Mouse (Mus musculus) cerebellum, postnatal 14 days (tissue): Measurements from ENCODE around the gene Tbc1d10a.
A peak's percentile ranks its signal among the peaks of the same experiment; 100 is the strongest.

Experiments used
- DNase-seq, 2 experiments: peaks; one replicate each; pipeline ENCODE4 v3.0.0; 2021; ENCODE audit warnings: mixed read lengths in 2 of 2

Tbc1d10a gene

GRCm38 (mm10) chr11:4217914-4218629 lies 31.5 kb downstream of the Tbc1d10a start, which contains the start of gene Castor1:
Gene Castor1 (plus strand): TSS chr11:4218225.
- peak; percentile 56 to 59 for DNase-seq

DNA sequence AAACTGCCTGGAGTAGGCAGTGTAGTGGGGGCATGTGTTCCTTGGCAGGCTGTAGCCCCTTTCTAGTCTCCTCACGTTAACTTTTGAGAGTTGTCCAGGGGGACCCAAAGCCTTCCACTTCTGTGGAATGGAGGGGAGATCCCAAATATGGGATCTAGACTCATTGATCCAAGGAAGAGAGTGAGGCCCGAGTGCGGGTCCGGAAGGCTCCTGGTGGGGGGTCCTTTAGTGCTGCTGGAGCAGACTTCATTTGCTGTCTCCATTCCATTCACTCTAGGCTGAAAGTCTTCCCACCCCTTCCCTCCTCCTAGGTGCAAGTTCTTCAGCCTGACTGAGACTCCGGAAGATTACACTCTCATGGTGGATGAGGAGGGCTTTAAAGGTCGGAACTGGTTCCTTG lies 32.0 kb downstream of the Tbc1d10a start:
- DNase-seq: peak; percentile 19 to 28

DNA sequence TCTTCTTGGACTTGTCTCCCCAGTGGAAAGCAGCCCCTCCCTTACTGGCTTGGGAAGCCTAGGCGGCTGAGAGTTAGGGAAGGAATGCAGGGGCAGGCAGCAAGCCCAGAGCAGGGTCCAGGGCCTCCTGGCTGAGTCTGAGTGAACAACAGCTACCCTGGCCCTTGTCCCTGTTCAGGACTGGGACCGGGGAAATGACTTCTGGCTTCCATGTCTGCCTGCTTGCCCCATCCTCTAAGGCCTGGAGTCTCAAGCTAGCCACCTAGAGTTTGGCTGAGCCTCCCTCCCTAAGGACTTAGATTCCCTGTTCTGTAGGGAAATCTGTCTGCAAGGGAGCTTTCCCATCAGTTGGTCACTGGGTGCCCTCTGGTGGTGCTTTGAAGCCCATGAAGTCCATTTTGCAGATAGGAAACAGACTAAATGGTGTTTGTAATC lies 32.7 kb downstream of the Tbc1d10a start:
- DNase-seq: peak; percentile 79 to 81

- peak in 1 of 2 experiments; percentile 19 for DNase-seq
Observed at GRCm38 (mm10) chr11:4219908-4220307, 33.3 kb downstream of the Tbc1d10a start.

- DNase-seq: peak; percentile 91 to 94
Observed at GRCm38 (mm10) chr11:4220443-4221400, 34.1 kb downstream of the Tbc1d10a start.

- no peak for DNase-seq
Observed at GRCm38 (mm10) chr11:4222046-4222950, 35.7 kb downstream of the Tbc1d10a start.

DNA sequence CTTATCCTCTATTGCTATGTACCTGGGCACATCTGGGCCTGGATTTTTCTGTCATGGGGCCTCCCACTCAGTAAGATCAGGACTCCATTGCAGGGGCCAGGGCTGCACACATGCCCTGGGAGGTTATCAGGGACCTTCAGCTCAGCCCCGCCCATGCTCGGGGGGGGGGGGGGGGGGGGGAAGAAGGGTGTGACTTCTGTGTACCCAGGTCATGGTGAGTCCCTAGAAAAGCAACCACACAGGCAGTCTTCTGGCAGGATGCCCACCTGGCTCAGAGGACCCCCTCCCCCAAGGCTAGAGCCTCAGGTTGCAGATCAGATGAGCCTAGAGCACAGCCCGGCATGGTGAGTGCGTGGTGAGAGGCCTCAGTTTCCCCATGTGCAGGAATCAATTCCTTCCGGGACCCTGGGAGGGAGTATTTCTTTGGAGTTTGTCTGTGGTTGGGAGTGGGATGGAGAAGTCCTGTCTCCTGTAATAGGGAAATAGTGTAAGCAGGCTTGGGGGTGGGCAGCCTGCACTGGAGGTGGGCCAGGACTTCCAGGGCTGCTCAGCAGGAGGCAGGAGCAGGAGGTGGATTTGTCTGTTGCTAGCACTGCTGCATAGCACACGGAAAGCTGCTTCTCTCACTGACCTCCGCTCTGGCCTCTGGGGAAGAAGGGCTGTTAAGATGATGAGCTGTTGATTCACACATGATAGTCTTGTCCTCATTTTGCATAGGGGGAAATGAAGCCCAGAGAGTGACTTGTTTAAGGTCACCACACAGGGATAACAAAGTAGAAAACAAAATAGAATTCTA lies 37.0 kb downstream of the Tbc1d10a start:
- peak; percentile 20 to 35 for DNase-seq

GRCm38 (mm10) chr11:4224223-4224622 lies 37.6 kb downstream of the Tbc1d10a start:
- DNase-seq: no peak

- DNase-seq: no peak
Observed at GRCm38 (mm10) chr11:4226569-4227325, 40.2 kb downstream of the Tbc1d10a start.

DNA sequence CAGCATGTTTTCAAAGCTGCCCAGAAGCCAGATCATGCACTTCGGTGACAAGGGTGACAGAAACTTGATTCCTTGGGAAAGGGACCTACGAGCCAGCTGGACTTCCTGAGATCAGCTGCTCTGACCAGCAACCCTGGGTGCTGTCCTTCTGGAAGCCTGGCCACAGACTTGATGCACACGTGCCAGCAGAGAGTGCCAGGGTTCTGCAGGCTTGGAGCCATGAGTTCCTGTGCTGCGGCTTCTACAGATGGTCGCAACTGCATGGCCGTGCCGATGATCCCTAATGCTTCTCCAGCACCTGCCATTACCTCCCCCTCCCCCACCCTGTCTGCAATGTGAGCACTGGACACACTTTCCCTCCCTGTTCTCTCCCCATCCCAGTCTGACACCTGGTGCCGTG lies 41.9 kb downstream of the Tbc1d10a start:
- DNase-seq: peak; percentile 94 to 95

- DNase-seq: no peak
Observed at GRCm38 (mm10) chr11:4229841-4230240, 43.3 kb downstream of the Tbc1d10a start.

- no peak for DNase-seq
Observed at GRCm38 (mm10) chr11:4231435-4231834, 44.8 kb downstream of the Tbc1d10a start.

- no peak for DNase-seq
Observed at GRCm38 (mm10) chr11:4232644-4233043, 46.1 kb downstream of the Tbc1d10a start.

DNA sequence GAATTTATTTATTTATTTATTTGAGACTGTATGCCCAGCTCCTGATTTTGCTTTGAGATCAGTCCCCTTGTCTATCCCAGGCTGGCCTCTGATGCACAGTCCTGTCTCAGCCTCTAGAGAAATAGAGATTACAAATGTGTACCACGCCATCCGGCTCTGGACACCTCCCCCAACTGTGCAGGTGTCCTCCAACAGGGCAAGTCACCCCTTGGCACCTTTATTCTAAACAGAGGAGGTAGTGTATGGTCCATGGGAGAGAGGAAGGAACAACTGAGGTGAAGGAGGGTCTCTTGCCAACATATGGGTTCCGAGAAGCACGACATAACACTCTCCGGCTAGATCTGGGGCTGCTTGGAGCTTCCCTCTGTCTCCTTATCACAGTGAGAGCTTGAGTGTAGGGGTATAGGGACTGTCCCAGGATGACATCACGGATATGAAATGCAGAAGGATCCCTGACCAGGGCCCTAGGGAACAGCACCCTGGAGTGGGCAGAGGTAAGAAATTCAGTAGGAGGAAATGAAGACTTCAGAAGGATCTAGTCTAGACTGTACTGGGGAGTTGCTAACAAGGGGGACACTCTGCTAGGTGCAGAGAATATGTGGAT lies 48.6 kb downstream of the Tbc1d10a start:
- DNase-seq: peak in 1 of 2 experiments; percentile 1

DNA sequence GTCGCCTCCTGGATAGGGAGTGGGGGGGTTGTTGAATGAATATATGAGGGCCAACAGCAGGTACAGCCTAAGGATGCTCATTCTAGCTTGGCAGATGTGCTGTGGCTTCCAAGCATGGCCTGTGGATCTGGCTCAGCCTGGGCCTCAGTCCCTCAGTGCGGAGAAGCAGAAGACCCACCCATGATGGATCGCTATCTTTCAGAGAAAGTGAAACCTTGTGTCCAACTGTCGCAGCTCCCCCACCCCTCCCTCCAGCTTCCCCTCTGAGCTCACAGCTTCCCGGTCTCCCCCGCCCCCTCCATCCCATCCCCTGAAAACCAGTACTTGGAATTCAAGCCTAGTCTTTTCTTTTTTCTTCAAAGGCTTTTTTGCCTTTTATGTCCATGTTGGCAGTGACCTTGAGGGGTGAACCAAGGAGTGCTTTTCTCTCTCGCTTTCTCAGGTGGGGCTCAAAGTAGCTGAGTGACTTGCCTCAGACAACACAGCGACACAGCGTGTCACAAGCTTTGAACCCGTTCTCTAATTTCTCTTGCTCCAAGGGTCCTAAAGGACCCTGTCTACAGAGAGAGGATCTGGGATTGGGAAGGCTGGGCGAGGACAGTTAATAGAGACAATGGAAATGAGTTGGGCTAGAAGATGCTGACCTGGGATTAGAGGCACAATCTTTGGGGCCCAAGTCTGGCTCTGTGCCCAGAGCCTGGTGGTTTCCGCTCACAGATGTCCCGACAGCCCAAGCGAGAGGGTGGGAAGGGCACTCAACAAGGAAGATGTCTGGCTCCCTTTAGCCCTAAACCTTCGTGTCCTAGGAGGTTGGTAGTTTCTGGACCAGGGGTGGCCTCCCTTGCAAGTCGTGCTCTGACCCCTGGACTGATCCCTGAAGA lies 49.3 kb downstream of the Tbc1d10a start, which contains the start of gene Osm:
Gene Osm (plus strand): TSS at position 756 of the 881 bp plus-strand sequence.
- peak in 1 of 2 experiments; percentile 13 for DNase-seq

- no peak for DNase-seq
Observed at GRCm38 (mm10) chr11:4236546-4237067, 50.0 kb downstream of the Tbc1d10a start.

DNA sequence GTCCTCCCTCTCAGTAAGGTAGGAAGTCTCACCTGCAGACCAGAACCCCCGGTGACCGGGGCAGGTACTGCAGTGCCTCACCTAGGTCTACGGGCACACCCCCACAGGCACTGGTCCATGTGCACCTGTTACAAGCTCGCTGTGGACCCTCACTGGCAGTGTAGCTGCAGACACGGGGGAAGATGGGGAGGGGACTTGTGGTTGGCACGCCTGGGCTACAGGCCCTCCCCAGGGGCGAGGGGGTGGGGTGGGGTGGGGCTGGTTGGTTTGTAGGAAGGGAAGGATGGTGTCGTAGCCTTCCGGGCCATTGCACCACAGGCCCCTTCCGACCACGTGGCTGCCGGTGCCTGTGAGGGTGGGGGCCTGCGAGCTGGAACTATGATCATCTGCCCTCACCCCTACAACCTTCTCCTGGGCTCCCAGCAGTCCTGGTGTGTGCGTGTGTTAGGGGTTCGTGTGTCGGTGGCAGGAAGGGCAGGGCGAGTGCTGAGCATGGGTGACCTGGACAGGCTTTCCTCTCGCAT lies 50.9 kb downstream of the Tbc1d10a start:
- peak in 1 of 2 experiments; percentile 20 for DNase-seq

DNA sequence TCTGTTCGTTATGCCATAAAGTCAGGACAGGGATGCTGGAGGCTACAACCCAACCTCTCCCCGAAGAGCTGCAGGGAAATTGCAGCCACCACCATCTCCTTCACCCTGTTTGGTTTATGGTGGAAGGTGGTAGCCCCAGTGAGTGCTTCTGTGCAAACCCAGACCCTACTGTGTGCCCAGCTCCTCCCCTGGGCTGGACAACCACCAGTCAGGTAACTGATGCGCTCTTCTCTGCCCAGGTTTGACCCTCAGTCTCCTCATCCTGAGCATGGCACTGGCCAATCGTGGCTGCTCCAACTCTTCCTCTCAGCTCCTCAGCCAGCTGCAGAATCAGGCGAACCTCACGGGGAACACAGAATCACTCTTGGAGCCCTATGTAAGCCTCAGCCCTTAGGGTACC lies 51.6 kb downstream of the Tbc1d10a start:
- peak in 1 of 2 experiments; percentile 2 for DNase-seq

DNA sequence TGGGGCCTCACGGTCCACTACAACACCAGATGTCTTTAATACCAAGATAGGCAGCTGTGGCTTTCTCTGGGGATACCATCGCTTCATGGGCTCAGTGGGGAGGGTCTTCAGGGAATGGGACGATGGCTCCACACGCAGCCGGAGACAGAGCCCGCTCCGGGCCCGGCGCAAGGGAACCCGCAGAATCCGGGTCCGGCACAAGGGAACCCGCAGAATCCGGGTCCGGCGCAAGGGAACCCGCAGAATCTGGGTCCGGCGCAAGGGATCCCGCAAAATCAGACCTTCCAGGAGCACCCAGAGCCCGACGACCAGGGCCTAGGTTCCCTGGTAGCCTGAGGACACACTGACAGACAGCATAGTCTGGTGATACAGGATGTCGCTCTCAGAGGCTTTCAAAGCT lies 53.1 kb downstream of the Tbc1d10a start:
- DNase-seq: peak in 1 of 2 experiments; percentile 1
